Mouse (Mus musculus): Measurements from ENCODE around the gene Gm14085.
"Not testable (repeated sequence)": the region's sequence is repeated elsewhere in the genome, so short reads cannot be mapped to it uniquely, and the experiment has no call there.

The Gm14085 gene

DNA sequence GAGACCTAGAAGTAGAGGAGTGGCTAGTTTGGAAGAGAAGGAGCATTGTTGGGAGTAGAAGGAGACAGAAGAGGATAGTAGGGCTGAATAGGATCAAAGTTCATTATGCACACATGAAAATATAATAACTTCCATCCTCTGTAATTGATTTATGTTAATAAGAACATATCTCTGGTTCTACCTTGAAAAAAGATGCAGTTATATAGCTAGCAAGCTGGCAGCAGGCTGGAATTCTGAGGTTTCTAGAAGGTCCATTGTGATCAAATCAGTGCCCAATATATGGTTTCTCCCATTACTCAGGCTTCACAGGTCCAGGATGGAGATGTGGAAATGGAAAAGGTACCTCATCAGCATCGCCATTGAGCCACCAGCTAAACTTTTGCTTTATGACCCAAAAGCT, at the start of gene Gm14085:
Gm14085 (plus strand) TSS at position 301 of the 400 bp plus-strand sequence.
- in situ Hi-C loops (cut with MboI), result no loop called here

DNA sequence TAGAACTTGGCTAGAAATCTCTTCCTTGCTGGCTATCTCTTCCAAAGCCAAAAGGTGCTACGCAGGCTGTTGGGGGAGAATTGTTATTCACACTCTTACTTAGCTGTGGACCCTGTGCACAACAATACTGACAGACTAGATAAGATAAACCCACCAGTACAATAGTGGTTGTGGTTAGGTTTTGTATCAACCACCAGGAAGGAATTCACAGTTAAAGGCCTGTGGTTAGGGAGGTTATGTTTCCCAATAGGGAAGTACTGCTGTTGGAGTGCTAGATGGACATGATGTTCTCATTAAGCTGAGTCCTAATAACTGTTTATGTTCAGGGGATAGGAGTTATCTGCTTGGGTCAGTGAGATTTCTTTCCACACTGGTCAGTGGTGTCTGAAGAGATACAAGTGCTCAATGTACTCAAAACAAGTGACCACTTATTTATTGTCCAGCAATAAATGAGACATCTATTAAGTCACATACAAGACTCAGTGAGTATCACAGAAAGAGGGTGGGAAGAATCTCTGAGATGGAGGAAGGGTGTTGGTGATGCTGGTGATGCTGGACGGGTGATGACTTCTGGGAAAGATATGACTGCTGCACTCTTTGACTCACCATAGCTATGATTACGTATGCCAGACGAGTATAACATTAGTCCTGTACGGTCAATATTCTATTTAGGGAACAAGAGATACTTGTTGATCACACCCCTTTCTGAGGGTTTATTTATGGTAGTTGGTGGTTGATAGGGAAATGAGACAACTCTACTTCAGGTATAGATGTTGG, 45.8 kb upstream of the Gm14085 start:
- in situ Hi-C loops (cut with MboI), result not testable (repeated sequence)

DNA sequence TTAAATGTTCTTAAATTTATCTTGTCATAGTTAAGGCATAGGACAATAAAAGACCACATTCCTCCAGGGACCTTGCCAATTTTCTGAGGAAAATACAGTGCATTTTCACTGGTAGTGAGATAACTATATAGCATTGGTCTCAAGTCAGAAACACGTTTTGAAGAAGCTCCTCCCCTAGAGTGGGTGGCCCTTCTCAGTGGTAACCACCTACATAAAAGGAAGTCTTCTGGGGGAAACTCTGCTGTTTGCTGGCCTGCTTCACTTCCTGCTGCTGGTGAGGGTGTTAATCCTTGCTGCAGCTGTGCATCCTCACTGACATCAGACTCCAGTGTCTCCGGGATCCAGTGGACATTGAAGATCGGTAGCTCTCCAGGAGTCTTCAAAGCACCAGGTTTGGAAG, 44.2 kb upstream of the Gm14085 start:
- in situ Hi-C loops (cut with MboI), result not testable (repeated sequence)

DNA sequence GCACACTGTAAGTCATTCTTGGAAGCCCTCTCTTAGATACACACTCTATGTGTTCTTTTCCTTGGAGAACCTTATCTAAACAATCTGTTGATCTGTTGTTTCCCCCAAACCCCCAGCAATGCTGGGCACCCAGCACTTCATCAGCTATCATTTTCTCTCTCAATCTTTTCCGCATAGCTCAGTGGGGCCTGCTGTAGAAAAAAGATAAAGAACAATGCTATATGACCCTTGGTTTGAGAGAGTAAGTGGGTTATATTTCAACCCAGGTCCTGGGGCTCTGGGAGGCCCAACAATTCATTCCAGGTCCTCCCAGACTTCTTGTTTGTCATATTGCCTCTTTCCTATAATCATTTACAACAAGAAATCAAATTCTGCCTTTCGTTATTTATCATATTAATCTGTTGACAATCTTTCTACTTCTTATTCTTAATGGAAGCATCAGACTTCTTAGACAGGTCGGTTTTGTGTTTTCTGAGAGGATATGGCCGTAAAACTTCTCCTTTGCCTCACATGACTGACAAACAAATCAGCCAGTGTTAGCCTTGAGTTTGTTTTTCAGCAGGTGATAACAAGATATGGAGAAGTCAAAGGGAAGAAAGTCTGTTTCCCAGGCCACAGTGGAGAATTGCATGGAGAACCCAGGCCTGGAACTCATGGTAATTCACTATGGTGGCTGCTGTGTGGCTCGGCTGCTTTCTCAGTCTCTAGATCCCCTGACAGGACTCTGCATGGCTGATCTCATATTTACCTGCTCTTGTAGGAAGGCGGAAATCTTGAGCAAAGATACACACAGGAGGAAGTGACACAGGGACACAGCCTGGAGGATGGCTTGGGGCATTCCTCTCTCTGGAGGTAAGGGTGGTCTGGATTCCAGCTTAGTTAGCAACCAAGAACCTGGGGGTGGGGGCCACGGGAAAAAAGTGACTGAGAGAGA, 43.5 kb upstream of the Gm14085 start:
- in situ Hi-C loops (cut with MboI), result no loop called here

DNA sequence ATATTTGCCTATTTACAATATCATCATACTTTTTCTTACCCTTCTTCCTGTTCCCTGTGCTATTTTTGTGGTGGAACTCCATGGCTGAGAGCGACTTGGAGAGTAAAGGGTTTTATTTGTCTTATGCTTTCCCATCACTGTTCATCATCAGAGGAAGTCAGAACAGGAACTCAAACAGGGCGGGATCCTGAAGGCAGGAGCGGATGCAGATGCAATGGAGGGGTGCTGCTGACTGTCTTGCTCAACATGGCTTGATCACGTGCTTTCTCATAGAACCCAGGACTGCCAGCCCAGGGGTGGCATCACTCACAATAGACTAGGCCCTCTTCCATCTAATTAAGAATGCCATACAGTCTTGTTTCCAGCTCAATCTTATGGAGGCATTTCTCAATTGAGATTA, 34.4 kb upstream of the Gm14085 start:
- in situ Hi-C loops (cut with MboI), result no loop called here

DNA sequence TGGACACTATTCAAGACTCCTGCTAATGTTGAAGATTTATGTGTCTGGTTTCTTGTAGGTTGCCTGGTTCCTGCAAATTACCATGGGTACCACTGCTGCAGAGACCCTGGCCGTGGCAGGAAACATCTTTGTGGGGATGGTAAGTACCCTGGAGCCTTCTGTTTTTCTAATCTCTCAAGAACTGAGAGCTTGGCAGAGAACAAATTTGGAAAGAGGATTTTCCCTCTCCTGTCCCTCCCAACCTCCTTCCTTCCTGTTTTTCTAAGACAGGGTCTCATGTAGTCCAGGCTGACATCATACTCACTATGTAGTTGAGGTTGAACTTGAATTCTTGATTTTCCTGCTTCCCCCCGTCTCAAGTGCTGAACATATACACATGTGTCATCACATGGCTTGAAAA, 32.3 kb upstream of the Gm14085 start:
- in situ Hi-C loops (cut with MboI), result no loop called here

DNA sequence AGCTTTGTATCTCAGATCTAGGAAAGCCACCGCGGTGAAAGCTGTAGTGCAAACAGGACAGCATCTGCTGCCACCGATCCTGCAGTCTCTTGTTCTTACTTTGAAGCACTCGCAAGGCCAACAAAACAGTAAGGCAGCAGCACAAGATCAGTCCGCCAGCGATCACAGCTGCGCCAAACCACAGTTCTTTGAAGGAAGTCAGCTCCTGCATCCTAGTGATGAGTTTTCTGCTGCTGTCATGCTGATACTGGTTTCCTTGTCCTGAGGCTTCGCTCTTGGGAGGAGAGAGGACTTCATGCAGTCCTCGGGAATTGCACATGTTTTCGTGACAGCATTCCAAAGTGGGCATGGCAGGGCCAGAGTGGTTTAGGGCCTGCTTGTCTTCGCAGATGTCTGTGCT, 17.8 kb upstream of the Gm14085 start:
- in situ Hi-C loops (cut with MboI), result loop anchor here (10.0 kb wide), 1 partner anchor 82 kb away; no protein-coding TSS in a partner anchor

DNA sequence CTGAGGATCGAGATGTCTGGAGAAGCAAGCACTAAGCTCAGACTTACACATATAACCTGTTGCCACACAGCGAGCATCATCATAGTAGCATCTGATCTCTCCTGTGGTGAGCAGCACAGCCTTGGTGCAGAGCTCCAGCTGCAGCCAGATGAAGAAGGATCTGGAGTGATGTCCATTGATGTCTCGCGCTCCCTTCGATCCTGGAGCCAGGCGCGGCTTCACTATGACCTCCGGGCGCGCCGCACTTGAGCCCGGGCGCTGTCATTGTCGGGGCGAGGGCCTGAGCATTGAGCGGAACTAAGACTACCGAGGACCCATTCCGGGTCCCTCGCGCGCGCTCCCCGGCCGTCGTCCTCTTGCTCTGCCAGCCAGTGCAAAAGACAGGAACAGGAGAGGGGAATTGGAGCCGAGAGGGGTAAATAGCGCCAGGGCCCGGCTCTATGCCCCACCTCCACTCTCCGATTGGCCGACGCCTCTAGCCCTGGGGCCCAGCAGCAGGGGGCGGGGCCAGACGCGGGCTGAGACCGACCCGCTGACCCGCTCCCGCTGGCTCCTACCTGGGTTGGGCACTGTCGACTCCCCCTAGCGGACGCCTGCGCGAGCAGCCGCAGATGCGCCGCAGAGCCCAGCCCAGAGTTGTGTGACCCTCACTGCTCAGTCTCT, 17.3 kb upstream of the Gm14085 start:
- in situ Hi-C loops (cut with MboI), result loop anchor here (10.0 kb wide), 1 partner anchor 83 kb away; no protein-coding TSS in a partner anchor

DNA sequence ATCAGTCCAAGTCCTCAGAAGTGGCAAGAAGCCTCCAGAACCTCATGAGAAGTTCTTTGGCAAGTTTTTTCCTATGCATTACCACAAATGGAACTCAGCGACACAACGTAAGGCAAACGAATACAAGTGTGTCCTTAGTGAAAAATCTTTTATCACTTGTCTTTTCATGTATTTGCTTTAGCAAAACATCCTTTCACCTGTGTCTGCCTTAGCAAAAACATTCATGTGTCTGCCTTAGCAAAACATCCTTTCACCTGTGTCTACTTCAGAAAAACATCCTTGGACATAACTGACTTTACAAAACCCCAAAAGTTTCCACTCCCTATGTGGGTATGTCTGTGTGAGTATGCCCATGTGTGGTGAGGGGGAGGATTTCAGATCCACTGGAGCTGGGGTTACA, 15.5 kb upstream of the Gm14085 start:
- in situ Hi-C loops (cut with MboI), result loop anchor here (10.0 kb wide), 1 partner anchor 84 kb away; no protein-coding TSS in a partner anchor

DNA sequence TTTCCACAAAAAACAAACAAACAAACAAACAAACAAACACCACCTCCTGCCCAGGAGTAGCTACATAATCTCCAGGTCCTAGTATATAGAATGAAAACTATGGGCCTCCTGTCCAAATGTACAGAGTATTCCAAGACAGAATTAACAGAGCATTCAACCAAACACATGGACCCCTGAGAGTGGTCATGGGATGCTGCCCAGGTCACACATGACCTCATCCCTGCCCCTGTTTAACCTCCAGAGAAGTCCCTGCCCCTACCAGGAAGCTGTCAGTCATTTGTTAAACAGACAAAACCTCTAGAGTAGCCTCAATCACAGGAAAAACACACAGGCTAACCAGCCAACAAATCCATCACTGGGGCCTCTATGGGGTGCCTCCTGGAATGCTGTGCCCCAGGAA, 8.2 kb upstream of the Gm14085 start:
- in situ Hi-C loops (cut with MboI), result no loop called here

DNA sequence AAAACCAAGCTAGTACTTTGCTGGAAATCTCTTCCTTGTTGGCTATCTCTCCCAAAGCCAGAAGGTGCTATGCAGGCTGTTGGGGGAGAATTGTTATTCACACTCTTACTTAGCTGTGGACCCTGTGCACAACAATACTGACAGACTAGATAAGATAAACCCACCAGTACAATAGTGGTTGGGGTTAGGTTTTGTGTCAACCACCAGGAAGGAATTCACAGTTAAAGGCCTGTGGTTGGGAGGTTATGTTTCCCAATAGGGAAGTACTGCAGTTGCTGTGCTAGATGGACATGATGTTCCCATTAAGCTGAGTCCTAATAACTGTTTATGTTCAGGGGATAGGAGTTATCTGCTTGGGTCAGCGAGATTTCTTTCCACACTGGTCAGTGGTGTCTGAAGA, 954 bp upstream of the Gm14085 start:
- in situ Hi-C loops (cut with MboI), result not testable (repeated sequence)

DNA sequence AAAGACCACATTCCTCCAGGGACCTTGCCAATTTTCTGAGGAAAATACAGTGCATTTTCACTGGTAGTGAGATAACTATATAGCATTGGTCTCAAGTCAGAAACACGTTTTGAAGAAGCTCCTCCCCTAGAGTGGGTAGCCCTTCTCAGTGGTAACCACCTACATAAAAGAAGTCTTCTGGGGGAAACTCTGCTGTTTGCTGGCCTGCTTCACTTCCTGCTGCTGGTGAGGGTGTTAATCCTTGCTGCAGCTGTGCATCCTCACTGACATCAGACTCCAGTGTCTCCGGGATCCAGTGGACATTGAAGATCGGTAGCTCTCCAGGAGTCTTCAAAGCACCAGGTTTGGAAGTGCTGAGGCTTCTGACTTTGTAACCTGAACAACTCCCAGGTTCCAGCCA, 913 bp downstream of the Gm14085 start:
- in situ Hi-C loops (cut with MboI), result not testable (repeated sequence)

DNA sequence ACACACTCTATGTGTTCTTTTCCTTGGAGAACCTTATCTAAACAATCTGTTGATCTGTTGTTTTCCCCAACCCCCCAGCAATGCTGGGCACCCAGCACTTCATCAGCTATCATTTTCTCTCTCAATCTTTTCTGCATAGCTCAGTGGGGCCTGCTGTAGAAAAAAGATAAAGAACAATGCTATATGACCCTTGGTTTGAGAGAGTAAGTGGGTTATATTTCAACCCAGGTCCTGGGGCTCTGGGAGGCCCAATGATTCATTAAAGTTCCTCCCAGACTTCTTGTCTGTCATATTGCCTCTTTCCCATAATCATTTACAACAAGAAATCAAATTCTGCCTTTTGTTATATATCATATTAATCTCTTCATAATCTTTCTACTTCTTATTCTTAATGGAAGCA, 1.4 kb downstream of the Gm14085 start:
- in situ Hi-C loops (cut with MboI), result not testable (repeated sequence)

DNA sequence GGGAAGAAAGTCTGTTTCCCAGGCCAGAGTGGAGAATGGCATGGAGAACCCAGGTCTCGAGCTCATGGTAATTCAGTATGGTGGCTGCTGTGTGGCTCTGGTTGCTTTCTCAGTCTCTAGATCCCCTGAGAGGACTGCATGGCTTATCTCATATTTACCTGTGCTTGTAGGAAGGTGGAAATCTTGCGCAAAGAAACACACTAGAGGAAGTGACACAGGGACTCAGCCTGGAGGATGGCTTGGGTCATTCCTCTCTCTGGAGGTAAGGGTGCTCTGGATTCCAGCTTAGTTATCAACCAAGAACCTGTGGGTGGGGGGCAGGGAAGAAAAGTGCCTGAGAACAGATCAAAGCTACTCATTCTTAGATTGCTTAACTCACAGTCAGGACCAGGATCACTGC, 1.9 kb downstream of the Gm14085 start:
- in situ Hi-C loops (cut with MboI), result no loop called here

DNA sequence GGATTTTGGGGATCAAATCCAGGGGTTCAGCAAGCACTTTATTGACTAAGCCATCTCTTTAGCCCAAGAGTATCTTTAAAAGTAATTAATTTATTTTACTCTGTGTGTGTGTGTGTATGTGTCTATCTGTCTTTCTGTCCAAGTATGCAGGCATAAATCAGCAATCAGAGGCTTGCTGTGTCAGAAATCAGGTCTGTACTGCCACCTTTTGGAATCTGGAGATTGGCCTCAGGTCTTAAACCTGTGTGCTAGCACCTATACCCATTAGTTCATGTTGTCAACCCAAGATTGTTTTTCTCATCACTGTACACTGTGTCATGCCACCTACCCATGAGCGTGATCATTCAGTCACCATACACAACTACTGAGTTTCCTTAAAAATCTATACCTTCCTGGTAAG, 45.0 kb downstream of the Gm14085 start:
- in situ Hi-C loops (cut with MboI), result not testable (repeated sequence)

DNA sequence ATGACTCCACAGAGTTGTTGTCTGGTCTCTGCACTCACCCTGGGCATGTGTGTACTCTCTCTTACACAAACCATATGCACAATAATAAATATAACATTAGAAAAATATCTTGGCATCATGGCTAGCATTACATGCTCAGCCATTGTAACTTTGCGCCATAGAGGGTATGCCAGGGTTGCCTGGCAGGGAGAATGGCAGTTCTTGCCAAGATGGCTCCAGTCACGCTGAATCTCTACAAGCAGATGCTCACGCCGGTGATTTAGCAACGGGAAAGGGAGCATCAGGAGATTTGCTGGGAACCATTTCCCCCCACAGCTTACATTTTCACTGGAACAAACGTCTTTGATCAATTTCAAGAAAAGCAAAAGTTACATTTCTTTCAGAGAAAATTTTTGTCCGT, 46.5 kb downstream of the Gm14085 start:
- in situ Hi-C loops (cut with MboI), result no loop called here

DNA sequence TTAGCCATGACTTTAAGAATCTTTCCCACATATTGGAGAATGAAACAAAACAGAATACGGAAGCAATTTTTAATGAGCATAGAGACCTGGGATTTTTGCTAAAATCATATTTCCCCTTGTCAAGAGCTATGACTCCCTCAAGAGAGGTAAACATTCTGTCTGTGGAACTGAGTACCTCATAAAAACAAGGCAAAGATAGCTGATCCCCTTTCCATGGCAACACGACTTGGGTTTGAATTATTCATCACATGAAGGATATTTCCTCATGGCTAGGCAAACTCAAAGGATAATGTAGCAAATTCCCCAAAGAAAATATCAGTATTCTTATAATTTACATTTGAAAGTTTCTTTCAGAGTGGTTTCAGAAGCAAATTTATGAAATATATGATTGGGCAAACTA, 47.0 kb downstream of the Gm14085 start:
- in situ Hi-C loops (cut with MboI), result no loop called here

DNA sequence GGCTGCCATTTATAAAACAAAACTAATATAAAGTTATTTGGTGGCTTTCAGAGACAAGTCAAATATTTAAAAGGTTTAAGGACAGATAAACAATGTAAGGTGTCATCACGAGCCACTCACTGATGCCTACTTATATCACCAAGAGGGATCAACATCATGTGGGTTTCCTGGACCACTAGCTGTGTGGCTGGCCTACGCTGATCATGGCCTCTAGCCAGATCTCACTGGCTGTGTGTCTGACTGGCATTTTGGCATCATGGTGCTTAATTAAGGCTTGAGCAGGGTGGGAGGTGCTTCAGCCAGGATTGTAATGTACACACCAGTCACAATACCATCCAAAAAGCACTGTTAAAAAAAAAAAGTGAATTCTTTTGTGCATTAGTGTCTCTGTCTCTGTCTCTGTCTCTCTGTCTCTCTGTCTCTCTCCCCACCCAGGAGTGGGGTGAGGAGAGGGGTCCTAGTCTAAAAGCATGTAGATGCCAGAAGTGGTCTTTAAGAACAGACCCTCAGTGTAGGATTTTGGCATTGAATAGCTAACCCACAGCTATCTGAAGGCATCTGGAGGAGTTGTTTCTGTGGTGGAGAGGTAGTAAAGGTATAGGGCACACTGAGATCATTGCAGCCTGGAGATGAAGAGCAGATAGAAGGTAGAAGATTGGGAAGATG, 47.5 kb downstream of the Gm14085 start:
- in situ Hi-C loops (cut with MboI), result no loop called here

DNA sequence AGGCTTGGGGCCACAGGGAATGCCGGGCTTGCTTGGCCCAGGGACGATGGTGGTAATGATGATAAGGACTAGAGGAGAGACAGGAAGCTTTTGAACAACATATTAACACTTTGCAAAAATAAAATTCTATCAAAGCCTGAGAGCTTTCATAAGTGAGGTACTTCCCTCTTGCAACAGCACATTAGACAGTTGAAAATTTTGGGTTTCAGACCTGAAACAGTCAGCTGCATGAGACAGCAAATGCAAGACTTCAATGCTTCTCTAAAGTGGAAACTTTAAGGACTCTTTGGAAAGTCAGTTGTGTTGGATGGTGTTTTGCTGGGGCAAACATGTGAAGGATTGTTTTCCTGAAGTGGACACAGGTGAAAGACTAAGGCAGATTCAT, 48.1 kb downstream of the Gm14085 start:
- in situ Hi-C loops (cut with MboI), result no loop called here

DNA sequence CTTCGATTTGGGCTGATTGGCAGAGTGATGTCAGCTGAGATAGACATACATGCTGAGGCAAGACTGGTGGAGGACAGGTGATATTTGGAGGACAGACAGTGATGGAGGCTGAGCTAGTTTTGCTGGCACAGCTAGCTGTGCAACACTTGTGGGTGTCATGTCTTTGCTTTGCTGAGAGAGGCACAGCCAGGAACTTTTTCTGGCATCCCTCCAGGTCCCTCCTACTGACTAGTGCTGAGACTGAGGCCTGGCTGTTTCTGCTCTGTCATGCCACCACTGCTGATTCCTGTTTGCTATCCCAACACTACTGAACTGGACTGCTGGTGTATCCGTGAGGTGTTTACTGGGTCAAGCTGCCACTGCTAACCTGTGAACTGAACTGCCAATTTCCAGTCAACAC, 48.6 kb downstream of the Gm14085 start:
- in situ Hi-C loops (cut with MboI), result no loop called here

DNA sequence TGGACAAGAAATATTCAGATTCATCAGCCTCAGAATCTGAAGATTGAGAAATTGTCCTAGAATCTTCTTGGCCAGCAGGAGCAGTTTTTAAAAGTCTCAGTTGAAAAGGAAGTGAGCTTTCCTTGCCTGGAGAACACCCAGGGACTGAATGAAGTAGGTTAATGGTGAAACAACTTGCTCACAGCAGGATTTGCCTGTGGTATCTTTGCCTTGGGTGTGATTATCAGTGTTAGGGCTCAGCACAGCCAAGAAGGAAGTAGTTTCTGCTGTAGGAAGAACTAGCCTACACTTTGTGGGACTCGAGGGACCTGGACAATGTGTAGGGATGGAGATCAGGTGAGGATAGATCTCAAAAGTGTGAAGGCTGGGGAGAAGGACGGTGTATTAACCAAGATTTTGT, 49.9 kb downstream of the Gm14085 start:
- in situ Hi-C loops (cut with MboI), result no loop called here

DNA sequence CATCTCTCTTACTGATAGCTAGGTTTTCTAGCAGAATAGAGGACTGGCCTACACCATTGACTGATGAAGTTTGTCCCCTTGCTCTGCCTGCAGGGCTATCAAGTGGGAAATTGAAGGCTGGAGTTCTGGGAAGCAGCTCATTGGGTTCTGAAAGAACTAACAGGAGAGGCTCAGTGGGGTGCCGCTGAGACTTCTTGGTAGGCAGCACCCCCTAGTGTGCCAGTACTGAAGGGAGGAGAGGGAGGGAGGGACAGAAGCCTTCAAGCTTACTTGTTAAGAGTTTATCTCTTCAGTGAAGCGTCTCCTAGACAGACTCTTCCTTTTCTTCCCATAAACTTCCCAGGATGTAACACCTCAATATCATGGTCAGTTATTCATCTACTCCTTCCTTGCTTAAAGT, 73.6 kb downstream of the Gm14085 start:
- in situ Hi-C loops (cut with MboI), result no loop called here

All from mature B cell (primary cell).